Mouse (Mus musculus) small intestine, adult 2 months (tissue): ENCODE measurements around the gene Snrpg.

ENCODE experiments used
- CTCF ChIP-seq: fragments of 200-500 bp; IDR thresholded peaks from 2 replicates; pipeline ENCODE4 v1.5.1; 2012; ENCODE audit warnings: low read depth, mild to moderate bottlenecking, control low read depth, inconsistent platforms, low read length, moderate library complexity, mixed read lengths; ENCODE audit not compliant: insufficient replicate concordance, insufficient read length; ENCODE audit errors: extremely low read depth
- POLR2A ChIP-seq: fragments of 200-500 bp; IDR thresholded peaks from 2 replicates; pipeline ENCODE4 v1.6.1; 2012; ENCODE audit warnings: low read depth, mild to moderate bottlenecking, control low read depth, inconsistent platforms, low read length, moderate library complexity

DNA sequence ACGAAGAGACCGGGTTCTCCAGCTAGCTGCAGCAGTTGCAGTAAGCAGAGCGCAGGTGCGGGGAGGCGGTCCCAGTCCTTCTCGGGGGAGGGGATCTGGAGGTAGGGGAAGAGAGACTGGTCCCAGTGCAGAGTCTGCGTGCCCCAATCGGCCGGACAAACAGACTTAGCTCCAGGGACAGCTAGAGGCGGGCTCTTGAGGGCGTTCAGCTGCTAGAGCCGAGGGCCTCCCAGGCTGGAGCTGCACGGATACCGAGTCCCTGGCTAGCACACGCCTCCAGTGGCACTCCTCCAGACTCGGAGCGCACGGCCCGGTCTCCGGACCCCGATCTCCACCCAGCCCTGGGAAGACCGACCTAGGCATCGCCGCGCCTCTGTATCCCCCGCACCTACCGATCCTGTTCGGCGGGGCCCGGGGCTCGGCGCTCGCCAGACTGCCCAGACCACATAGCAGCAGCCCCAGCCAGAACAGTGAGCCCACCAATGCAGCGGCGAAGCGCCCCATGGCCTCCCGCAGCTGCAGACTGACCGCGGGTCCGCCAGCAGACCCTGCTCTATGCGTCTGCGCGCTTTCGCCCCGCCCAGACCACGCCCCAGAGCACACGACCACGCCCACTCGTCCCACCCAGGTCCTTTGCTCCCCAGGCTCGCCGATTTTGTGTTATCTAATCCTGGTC lies 25.6 kb downstream of the Snrpg start, which contains the start of gene Pcyox1:
- TF ChIP-seq CTCF (no peak), POLR2A (peak; percentile 60)
